17 mouse cellular contexts compared by ENCODE assay signal in the genomic region with DNA sequence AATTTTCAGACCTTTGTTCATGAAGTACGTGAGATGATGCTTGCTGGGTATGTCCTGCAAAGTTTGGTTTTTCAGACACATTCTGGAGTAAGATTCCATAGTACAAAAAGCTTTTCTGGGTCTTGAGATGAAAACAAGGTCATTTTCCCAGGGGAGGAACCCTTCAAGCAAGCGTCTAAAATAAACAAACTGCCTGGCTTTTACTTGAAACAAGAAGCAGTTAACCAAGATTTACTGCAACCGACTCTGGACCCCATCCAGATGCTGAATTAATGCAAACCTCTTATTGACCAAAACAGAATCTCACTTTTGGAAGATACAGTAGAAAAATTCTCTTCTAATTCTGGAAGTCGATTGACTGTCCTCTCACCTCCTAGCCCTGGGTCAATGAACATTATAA. TPM values are rescaled to one million over a fixed set of nuclear protein-coding genes. Genes with fewer than 3 reads are reported as not detected.
DNase-seq lines count a peak whose midpoint lies in the region; ATAC-seq and TF ChIP-seq lines count a peak whose summit lies in the region.
"Had no signal": no experiment of that assay in that cellular context is flagged by ENCODE, and none has a peak within 500 bp of the region (broad histone marks: within the 10 kb centered on the region; RNA-seq: fewer than 3 reads in every experiment).

No protein-coding gene starts in this region.

- ATAC-seq in intestine, embryonic 14.5 days (replicated peaks; ENCODE audit: low FRiP score, low TSS enrichment, low read depth), result no peak
- no peak for ATAC-seq in intestine, postnatal 0 days
- ATAC-seq in stomach, embryonic 14.5 days (ENCODE audit: insufficient number of reproducible peaks, insufficient read depth, low FRiP score, low read depth), result no peak
- ATAC-seq: liver, embryonic 12.5 days; Patski had no signal

- 30% methylated on average over 4 of the region's 4 CpGs for WGBS in intestine, embryonic 14.5 days
- WGBS in intestine, postnatal 0 days, result 42% methylated on average over 4 of the region's 4 CpGs
- 19% methylated on average over 4 of the region's 4 CpGs for WGBS in stomach, embryonic 14.5 days

- H3K4me2 ChIP-seq in intestine, embryonic 14.5 days (ENCODE audit: low read length), result no peak overlapping the region
- H3K4me2 ChIP-seq in intestine, postnatal 0 days (replicated peaks; ENCODE audit: low read depth), result no peak overlapping the region
- no peak overlapping the region for H3K4me2 ChIP-seq in stomach, embryonic 14.5 days (replicated peaks; ENCODE audit: low read depth, low read length)
- H3K4me2 ChIP-seq: forebrain, embryonic 12.5 days; heart, embryonic 11.5 days; hindbrain, embryonic 15.5 days; limb, embryonic 13.5 days; liver, embryonic 12.5 days had no signal

- no peaks in the 10 kb centered on the region for H3K36me3 ChIP-seq in intestine, embryonic 14.5 days (ENCODE audit: control insufficient read depth, insufficient read depth, low read length)
- H3K36me3 ChIP-seq in intestine, postnatal 0 days (ENCODE audit: control insufficient read depth, insufficient read depth), result no peaks in the 10 kb centered on the region
- H3K36me3 ChIP-seq in stomach, embryonic 14.5 days (ENCODE audit: control insufficient read depth, insufficient read depth, low read length), result no peaks in the 10 kb centered on the region
- H3K36me3 ChIP-seq: forebrain, embryonic 12.5 days; hindbrain, embryonic 15.5 days; limb, embryonic 13.5 days; liver, embryonic 12.5 days; midbrain, embryonic 10.5 days had no signal

- H3K27me3 ChIP-seq in intestine, embryonic 14.5 days (replicated peaks; ENCODE audit: control insufficient read depth, insufficient read depth, low read length), result no peaks in the 10 kb centered on the region
- H3K27me3 ChIP-seq in intestine, postnatal 0 days (replicated peaks; ENCODE audit: control insufficient read depth, insufficient read depth, low read length), result no peaks in the 10 kb centered on the region
- no peaks in the 10 kb centered on the region for H3K27me3 ChIP-seq in stomach, embryonic 14.5 days (ENCODE audit: control insufficient read depth, insufficient read depth, low read length)
- H3K27me3 ChIP-seq: forebrain, embryonic 12.5 days; hindbrain, embryonic 15.5 days; limb, embryonic 13.5 days; liver, embryonic 12.5 days; Patski had no signal

- no peak for DNase-seq in intestine, embryonic 14.5 days (ENCODE audit: low spot score)
- DNase-seq in kidney, postnatal 10 days, result peak; percentile 57
- DNase-seq in kidney, adult 18-20 months, result no peak
- peak; percentile 20 for DNase-seq in NIH3T3 (ENCODE audit: low read depth)
- DNase-seq in urinary bladder, postnatal 4 days (ENCODE audit: low spot score in 2 of 2), result no peak
- DNase-seq: cerebellum, adult 9-10 months; layer of hippocampus, adult 9-11 months; thymus, postnatal 14 days had no signal

- TF ChIP-seq CTCF in intestine, postnatal 0 days (IDR thresholded peaks at IDR 0.05; ENCODE audit: low read depth), result no peak

- 0 out of 2 replicates have a peak, but pooled peaks cover 5% of the 10 kb centered on the region for H3K9me3 ChIP-seq in intestine, embryonic 14.5 days (ENCODE audit: control insufficient read depth, low read length)
- no peaks in the 10 kb centered on the region for H3K9me3 ChIP-seq in intestine, postnatal 0 days (ENCODE audit: control insufficient read depth)
- no peaks in the 10 kb centered on the region for H3K9me3 ChIP-seq in stomach, embryonic 14.5 days (ENCODE audit: control insufficient read depth, low read depth, low read length)
- H3K9me3 ChIP-seq: forebrain, embryonic 12.5 days; hindbrain, embryonic 15.5 days; limb, embryonic 13.5 days; liver, embryonic 12.5 days; midbrain, embryonic 10.5 days had no signal

- H3K4me1 ChIP-seq in intestine, embryonic 14.5 days (replicated peaks; ENCODE audit: control insufficient read depth, insufficient read depth, low read length), result peaks cover 8% of the 10 kb centered on the region; the same call in 1 of the 2 replicates
- no peaks in the 10 kb centered on the region for H3K4me1 ChIP-seq in intestine, postnatal 0 days (replicated peaks; ENCODE audit: control insufficient read depth, insufficient read depth, low read length)
- peaks cover 4% of the 10 kb centered on the region; the same call in 1 of the 2 replicates for H3K4me1 ChIP-seq in stomach, embryonic 14.5 days (ENCODE audit: control insufficient read depth, insufficient read depth, low read length)
- H3K4me1 ChIP-seq: forebrain, embryonic 12.5 days; hindbrain, embryonic 15.5 days; limb, embryonic 13.5 days; liver, embryonic 12.5 days; midbrain, embryonic 10.5 days had no signal

- peak overlapping the region; percentile 62; the same call in 1 of the 2 replicates for H3K27ac ChIP-seq in intestine, embryonic 14.5 days (ENCODE audit: low read depth)
- H3K27ac ChIP-seq in intestine, postnatal 0 days (ENCODE audit: low read depth, low read length), result no peak overlapping the region
- peak overlapping the region; percentile 70; the same call in 1 of the 2 replicates for H3K27ac ChIP-seq in stomach, embryonic 14.5 days (ENCODE audit: low read length)
- H3K27ac ChIP-seq: forebrain, embryonic 12.5 days; hindbrain, embryonic 15.5 days; limb, embryonic 13.5 days; liver, embryonic 12.5 days; midbrain, embryonic 10.5 days had no signal

- no peak overlapping the region for H3K4me3 ChIP-seq in intestine, embryonic 14.5 days (ENCODE audit: low read depth, low read length)
- no peak overlapping the region for H3K4me3 ChIP-seq in intestine, postnatal 0 days (ENCODE audit: low read depth, low read length)
- H3K4me3 ChIP-seq in stomach, embryonic 14.5 days (ENCODE audit: low read depth, low read length), result no peak overlapping the region
- H3K4me3 ChIP-seq: forebrain, embryonic 12.5 days; hindbrain, embryonic 15.5 days; limb, embryonic 13.5 days; liver, embryonic 12.5 days; midbrain, embryonic 10.5 days had no signal

- H3K9ac ChIP-seq in intestine, embryonic 14.5 days (ENCODE audit: low read length), result no peak overlapping the region
- H3K9ac ChIP-seq in intestine, postnatal 0 days (ENCODE audit: low read depth, low read length), result no peak overlapping the region
- H3K9ac ChIP-seq in stomach, embryonic 14.5 days (replicated peaks; ENCODE audit: low read depth, low read length), result no peak overlapping the region
- H3K9ac ChIP-seq: forebrain, embryonic 12.5 days; hindbrain, embryonic 15.5 days; limb, embryonic 13.5 days; liver, embryonic 12.5 days had no signal

RNA-seq across cellular contexts. Expression of gene Kcnj8, which starts 20.5 kb away (rescaled TPM):
- polyA plus RNA-seq in intestine, embryonic 14.5 days (2014; fragmentation: Nextera tagmentation; extraction: Ambion mirVana), result 52.2 and 55.3 TPM in 2 replicates
- 28.7 and 29.8 TPM in 2 replicates for polyA plus RNA-seq in intestine, postnatal 0 days (2015; fragmentation: Nextera tagmentation; extraction: Ambion mirVana)
- 98.2 and 99.7 TPM in 2 replicates for polyA plus RNA-seq in stomach, embryonic 14.5 days (2014; fragmentation: Nextera tagmentation; extraction: Ambion mirVana)
- polyA plus RNA-seq: Patski had no signal

RNA-seq across cellular contexts. Expression of gene Ldhb, which starts 43.1 kb away (rescaled TPM):
- polyA plus RNA-seq in intestine, embryonic 14.5 days (2014; fragmentation: Nextera tagmentation; extraction: Ambion mirVana), result 149 and 183 TPM in 2 replicates
- polyA plus RNA-seq in intestine, postnatal 0 days (2015; fragmentation: Nextera tagmentation; extraction: Ambion mirVana), result 39.5 and 41.4 TPM in 2 replicates
- polyA plus RNA-seq in stomach, embryonic 14.5 days (2014; fragmentation: Nextera tagmentation; extraction: Ambion mirVana), result 227 and 237 TPM in 2 replicates

Comparison
In these comparisons a context has a peak if more than half of its experiments do, and no peak if none do; other contexts are left out.
1. DNase-seq: peak in kidney, postnatal 10 days (single experiment) and NIH3T3 (single experiment); none in intestine, embryonic 14.5 days (single experiment), kidney, adult 18-20 months (single experiment) and urinary bladder, postnatal 4 days (0 of 2).